Mouse (Mus musculus) embryonic facial prominence, embryonic 14.5 days (tissue): ENCODE results near the gene Gm20905. TPM values are rescaled to one million over a fixed set of nuclear protein-coding genes. Genes with fewer than 3 reads are reported as not detected.
"Not testable (repeated sequence)": the region's sequence is repeated elsewhere in the genome, so short reads cannot be mapped to it uniquely, and the experiment has no call there.

Experiments used
- ATAC-seq: fragments of 200-750 bp; cut with Nextera tagmentation; 2 replicates; pipeline ENCODE4 v1.8.0; 2017; ENCODE audit warnings: low read depth, moderate number of reproducible peaks, moderate TSS enrichment
- DNase-seq: peaks from one replicate; pipeline ENCODE4 v3.0.0-alpha.2; 2015; ENCODE audit warnings: low spot score
- H3K27ac ChIP-seq: fragments of 300-500 bp; sonication (generic); replicated peaks from 2 replicates; pipeline ENCODE4 v1.5.1; 2014; ENCODE audit warnings: low read depth, mild to moderate bottlenecking, low read length, moderate library complexity
- H3K27me3 ChIP-seq: fragments of 300-500 bp; sonication (generic); replicated peaks from 2 replicates; pipeline ENCODE4 v1.6.1; 2014; ENCODE audit warnings: low read length; ENCODE audit not compliant: control insufficient read depth, insufficient read depth
- H3K36me3 ChIP-seq: fragments of 300-500 bp; sonication (generic); 2 replicates; pipeline ENCODE4 v1.6.1; 2014; ENCODE audit warnings: low read length, mixed read lengths; ENCODE audit not compliant: control insufficient read depth, insufficient read depth
- H3K4me1 ChIP-seq: fragments of 300-500 bp; sonication (generic); 2 replicates; pipeline ENCODE4 v1.6.1; 2014; ENCODE audit warnings: antibody characterized with exemption, low read length; ENCODE audit not compliant: control insufficient read depth, insufficient read depth
- H3K4me2 ChIP-seq: fragments of 300-500 bp; sonication (generic); 2 replicates; pipeline ENCODE4 v1.6.1; 2014; ENCODE audit warnings: low read depth, mild to moderate bottlenecking, low read length, moderate library complexity, mixed read lengths
- H3K4me3 ChIP-seq: fragments of 300-500 bp; sonication (generic); 2 replicates; pipeline ENCODE4 v1.5.1; 2014; ENCODE audit warnings: low read depth, mild to moderate bottlenecking, low read length
- H3K9ac ChIP-seq: fragments of 300-500 bp; sonication (generic); 2 replicates; pipeline ENCODE4 v1.6.1; 2014; ENCODE audit warnings: low read depth, mild to moderate bottlenecking, low read length, moderate library complexity, mixed read lengths
- H3K9me3 ChIP-seq: fragments of 300-500 bp; sonication (generic); 2 replicates; pipeline ENCODE4 v1.6.1; 2016; ENCODE audit warnings: low read length; ENCODE audit not compliant: control insufficient read depth
- WGBS: fragments of 180-500 bp; shearing (Covaris S2); extraction: QIAGEN DNeasy Blood & Tissue Kit; methylation state at CpG from one replicate; pipeline ENCODE4 v1.1.7; 2014; 5-methylcytosine and 5-hydroxymethylcytosine counted together
- polyA plus RNA-seq: library from polyadenylated mRNA; unstranded; fragments of >200 nt; fragmentation: Nextera tagmentation; extraction: Ambion mirVana; gene quantifications from 2 replicates; pipeline ENCODE4 v1.2.1, GENCODE M21; 2014

Gm20905 gene
- polyA plus RNA-seq: not detected in 2 replicates

GRCm38 (mm10) chrY:37259503-37259902 is at the start of gene Gm20905:
TSS of gene Gm20905 (minus strand) at chrY:37259603.
- H3K4me3 ChIP-seq, DNase-seq, H3K9me3 ChIP-seq, H3K36me3 ChIP-seq, H3K9ac ChIP-seq, ATAC-seq, H3K27me3 ChIP-seq, H3K27ac ChIP-seq, H3K4me1 ChIP-seq, H3K4me2 ChIP-seq: not testable (repeated sequence)
- no CpG with 5 or more reads among the region's 6 CpGs for whole genome bisulfite sequencing
